Mouse (Mus musculus): ENCODE results near the gene Hba-a1.
"Not testable (repeated sequence)": the region's sequence is repeated elsewhere in the genome, so short reads cannot be mapped to it uniquely, and the experiment has no call there.

The Hba-a1 gene

GRCm38 (mm10) chr11:32283091-32283777, at the start of gene Hba-a1:
Hba-a1 (plus strand) TSS chr11:32283511.
- not testable (repeated sequence) for DNase-seq (ENCODE audit: extremely low read depth, low read depth)

DNA sequence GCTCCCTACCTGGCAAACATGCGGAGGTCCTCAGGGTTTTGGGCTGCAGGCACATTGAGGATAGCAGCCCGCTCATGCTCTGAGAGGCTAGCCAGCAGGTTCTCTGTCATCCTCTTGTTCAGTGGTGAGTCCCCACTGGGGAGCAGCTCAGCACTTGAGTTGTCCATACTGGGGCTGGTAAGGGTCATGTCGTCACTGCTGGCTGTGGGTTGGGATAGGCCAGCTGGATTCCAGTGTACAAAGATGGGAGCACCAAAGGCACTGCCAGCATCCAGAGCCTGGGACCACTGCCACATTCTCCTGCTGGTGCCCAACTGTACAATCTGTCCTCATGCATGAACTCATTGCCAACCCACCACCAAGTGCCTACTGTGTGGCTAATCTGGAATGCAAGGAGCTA, 49.4 kb upstream of the Hba-a1 start:
- no peak for DNase-seq (ENCODE audit: extremely low read depth, low read depth)

GRCm38 (mm10) chr11:32234816-32235485, 48.4 kb upstream of the Hba-a1 start:
- DNase-seq (ENCODE audit: extremely low read depth, low read depth) = no peak

DNA sequence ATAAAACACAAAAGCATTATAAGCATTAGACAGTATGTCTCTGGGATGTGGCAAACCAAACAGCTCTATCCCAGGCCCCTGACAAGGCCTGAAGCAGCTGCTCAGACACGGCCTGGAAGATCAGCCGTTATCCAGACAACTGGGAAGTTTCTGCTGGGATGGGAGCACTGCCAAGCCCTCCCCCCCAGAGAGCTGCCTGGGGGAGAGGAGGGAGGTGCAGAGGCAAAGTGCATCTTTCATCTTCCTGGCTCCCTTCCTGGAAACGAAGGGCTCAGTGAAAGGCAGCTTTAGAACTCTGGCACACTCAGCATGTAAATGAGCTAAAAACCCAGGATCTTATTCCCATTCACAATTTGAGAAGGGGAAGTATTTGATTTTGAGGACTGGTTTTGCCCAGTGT, 47.7 kb upstream of the Hba-a1 start:
- DNase-seq (ENCODE audit: extremely low read depth, low read depth) = no peak

DNA sequence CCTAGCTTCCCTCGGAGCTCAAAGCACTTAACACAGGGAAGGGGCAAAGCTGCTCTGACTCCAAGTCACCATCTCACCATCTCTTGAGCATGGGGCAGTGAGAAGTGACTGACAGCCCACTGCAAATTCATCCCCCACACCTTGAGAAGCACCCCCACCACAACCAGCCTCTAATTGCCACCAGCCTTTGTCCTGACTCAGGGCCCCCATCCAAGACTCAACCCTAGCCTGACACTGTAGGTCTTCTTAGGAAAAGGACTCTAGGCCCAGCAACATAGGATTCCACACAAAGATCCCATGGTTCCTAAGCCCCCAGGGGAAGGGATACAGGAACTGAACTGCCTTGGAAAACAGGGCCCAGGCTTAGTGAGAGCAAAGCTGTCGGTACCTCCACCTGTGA, 47.2 kb upstream of the Hba-a1 start:
- no peak for DNase-seq (ENCODE audit: extremely low read depth, low read depth)

- DNase-seq (ENCODE audit: extremely low read depth, low read depth) = no peak
Observed at GRCm38 (mm10) chr11:32236712-32237410, 46.5 kb upstream of the Hba-a1 start.

GRCm38 (mm10) chr11:32237411-32237795, 45.9 kb upstream of the Hba-a1 start:
- no peak for DNase-seq (ENCODE audit: extremely low read depth, low read depth)

DNA sequence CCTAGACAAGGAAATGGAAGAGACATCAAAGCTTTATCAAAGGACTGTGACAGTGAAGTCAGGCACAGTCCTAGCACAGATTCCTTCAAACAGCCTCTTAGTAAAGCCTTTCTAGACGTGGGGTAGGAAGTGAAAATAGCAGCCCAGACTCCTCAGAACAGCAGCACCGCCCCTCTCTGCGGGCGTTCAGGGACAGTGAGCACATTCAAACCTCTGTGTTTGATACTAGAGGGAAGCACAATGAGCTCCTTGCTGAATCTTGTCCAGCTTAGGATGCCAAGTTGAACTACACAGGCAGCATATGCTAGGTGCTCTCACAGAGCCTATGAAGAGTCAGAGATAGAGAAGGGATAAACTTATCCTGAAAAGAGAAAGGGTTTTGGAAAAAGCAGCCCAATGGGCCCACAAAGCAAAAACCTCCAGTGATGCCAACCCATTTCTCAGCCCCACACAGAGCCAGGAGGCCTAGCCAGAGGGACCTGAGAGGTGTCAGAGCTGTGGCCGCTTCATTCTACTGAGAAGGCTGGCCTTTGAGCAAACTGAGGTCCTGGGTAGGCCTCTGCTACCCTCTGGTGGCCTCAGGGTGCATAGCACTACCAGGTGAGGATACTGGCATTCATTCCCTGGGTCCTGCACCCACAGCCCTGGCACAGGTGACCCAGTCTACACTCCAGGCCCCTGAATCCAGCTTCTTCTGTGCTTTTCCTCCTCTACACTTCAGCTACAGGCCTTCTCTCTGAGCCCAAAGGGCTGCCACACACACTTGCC, 45.0 kb upstream of the Hba-a1 start:
- DNase-seq (ENCODE audit: extremely low read depth, low read depth) = no peak

- no peak for DNase-seq (ENCODE audit: extremely low read depth, low read depth)
Observed at GRCm38 (mm10) chr11:32241391-32241790, 41.9 kb upstream of the Hba-a1 start.

DNA sequence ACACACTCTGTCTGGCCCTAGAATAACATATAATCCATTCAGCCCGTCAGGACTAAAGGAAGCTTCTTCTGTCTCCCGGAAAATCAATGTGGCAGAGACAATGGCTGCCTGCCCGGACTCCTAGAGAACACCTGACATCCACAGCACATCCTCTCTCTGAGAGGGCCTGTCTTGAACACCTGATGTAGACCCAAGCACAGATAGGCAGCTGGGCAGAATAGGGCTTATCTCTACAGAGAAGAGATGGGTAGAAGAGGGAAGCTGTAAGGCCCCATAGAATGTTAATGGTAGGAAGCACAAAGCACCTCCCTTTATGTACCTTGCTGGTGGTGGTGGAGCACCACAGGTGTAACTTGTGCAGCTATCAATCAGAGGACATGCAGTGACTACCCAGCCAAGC, 41.1 kb upstream of the Hba-a1 start:
- DNase-seq (ENCODE audit: extremely low read depth, low read depth) = no peak

DNA sequence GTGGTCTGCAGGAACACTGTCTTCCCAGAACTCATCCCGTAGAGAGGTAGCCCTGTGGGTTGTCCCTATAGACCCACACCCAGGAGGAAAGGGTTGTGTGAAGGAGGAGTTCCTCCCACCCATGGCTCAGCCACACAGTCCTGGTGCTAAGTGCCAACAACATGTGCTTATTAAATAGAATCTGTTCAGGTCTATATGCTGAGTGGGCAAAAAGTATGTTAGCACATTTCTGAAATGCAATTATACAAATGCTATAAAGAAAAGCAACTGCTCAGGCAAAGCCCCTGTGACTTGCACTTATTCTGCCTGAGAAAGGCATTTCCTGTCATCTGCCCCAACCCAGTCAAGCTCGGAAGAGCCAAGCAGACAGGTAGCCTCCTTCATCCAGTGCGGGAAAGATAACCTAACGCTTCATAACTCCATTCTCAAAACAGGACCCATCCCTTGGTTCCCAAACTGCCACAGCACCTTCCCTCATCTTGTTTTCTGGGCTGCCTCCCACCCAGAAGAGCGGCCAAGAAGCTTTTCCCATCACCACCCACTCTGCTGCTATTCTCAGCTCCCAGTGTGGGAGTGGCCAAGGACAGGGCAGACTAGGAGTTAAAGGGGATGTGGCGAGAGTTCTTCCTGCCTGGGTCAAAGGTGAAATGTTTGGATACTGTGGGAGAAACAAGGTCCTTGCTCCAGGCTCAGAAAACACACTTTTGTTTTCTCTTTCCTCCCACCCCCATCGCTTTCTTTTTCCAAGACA, 39.9 kb upstream of the Hba-a1 start:
- DNase-seq (ENCODE audit: extremely low read depth, low read depth) = no peak

GRCm38 (mm10) chr11:32244064-32244463, 39.2 kb upstream of the Hba-a1 start:
- no peak for DNase-seq (ENCODE audit: extremely low read depth, low read depth)

DNA sequence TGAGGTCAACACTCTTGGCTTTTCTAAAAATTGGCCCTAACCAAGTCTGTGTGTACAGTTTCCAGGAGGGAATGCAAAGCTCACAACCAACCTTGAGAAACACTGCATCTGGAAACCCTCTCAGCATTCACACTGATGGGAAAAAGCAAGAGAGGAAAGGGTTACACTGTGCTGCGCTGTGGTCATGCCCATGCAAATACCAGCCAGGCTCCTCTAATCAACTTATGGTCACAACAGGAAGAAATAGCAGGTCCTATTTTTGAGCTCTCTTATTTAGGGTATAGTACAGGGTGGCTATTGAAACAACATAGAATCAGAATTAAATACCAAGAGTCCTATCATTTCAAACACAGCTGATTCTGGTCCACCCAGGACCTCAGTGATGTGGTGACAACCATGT, 38.7 kb upstream of the Hba-a1 start:
- DNase-seq (ENCODE audit: extremely low read depth, low read depth) = no peak

DNA sequence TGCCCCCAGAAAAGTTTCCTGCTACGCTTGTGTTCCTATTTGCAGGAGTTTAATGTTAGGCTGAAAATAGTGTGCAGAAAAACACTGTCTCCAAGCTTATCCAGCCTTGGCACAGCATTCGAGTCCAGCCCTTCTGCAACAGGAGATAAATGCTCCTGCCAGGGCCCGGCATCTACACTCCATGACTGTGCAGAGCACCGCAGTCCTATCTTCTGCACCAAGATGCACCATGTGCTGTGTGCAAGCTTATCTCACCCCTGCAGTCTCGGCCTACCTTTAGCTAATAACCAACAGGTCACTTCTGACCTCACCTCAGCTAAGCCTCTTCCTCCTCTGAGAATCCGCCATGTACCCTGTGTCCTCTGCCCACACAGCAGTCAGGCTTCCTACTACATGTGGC, 37.7 kb upstream of the Hba-a1 start:
- DNase-seq (ENCODE audit: extremely low read depth, low read depth) = peak; percentile 88

DNA sequence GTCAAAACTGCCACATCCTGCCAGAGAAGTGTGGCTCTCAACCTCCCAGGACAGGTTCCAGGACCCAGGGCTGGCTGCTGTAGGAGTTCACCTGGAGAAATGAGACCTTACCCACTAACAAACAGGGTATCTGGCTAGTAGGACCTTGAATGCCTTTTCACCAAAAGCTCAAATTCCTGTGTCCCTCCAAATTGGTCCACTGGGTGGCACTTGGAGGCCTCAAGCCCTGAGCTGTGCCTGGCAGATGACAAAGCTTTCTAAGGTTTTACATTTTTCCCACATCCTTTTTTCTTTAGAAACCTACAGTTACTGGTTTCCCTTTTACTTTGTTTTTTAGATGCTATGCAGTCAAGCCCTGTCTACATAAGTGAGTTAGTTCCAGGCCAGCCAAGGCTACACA, 36.2 kb upstream of the Hba-a1 start:
- no peak for DNase-seq (ENCODE audit: extremely low read depth, low read depth)

DNA sequence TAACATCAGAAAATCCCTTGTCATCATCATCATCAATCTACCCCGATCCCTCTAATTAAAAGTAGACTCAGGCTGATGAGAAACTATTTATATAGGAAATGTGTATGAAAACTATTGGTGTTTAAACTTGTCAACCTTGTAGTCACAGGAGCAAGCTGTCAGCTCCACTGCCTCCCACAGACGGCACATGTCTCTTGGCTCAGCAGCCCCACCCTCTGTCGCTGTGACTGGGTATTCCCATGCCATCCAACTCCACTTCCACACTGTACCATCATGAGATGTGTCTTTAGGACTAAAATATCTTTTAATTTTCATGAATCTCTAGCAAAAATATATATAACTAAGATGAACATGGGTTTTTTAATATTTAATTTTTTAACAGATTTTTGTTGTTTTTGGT, 35.0 kb upstream of the Hba-a1 start:
- DNase-seq (ENCODE audit: extremely low read depth, low read depth) = no peak

DNA sequence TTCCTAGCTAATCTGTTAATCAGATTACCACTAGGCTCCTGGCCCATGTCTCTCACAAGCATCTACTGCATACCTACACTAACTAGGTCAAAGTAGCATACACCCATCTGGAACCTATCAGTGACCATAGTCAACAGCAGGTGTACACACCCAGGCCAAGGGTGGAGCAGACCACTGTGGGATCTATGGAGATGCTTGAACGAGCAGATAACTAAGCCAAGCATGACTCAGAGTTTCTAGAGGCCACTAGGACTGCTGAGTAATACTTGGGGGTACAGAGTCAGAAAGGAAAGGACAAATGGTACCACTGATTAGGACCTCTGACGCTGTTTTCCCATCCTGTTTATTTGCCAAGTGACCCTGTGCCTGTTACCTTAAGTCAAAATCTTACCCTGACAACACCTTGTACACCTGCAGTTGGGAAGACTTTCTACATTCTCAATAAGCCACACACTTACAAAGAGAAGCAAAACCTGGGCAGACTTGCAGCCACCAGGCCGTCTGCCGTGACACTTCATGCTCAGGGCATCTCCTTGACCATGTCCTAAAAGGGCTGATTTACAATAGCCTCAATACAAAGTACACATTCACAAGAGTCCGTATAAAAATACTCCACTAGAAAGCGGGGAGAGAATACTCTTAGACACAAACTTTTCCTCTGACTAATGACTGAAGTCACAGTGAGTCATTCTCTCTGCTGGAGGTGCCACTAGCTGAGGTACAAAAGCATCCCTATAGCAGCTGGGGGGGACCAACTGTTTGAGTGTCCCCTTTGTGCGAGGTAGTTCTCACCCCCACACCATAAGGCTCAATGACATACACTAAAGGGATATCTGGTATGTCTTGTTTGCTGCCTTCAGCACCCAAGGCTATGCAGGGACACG, 32.2 kb upstream of the Hba-a1 start:
- DNase-seq (ENCODE audit: extremely low read depth, low read depth) = peak; percentile 82

- DNase-seq (ENCODE audit: extremely low read depth, low read depth) = no peak
Observed at GRCm38 (mm10) chr11:32253121-32253520, 30.2 kb upstream of the Hba-a1 start.

DNA sequence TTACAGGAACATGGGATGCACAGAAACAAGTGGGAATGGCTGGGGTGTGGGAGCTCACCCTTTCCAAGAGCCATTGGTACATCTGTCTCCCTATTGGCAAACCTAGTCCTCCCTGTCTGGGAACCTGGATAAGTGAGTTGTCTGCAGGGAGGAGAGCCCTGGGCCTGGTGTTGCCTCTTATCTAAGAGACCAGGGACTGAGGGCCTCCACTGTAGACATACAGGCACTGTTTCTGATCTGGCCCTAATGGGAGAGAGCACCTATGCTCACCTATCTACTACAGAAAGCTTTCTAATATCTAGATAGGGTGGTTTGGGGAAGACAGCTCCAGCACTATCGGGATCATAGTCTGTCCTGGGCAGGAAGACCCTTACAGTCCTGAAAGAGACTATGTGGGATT, 27.2 kb upstream of the Hba-a1 start:
- DNase-seq (ENCODE audit: extremely low read depth, low read depth) = no peak

- DNase-seq (ENCODE audit: extremely low read depth, low read depth) = no peak
Observed at GRCm38 (mm10) chr11:32256566-32256965, 26.7 kb upstream of the Hba-a1 start.

Measured in MEL-GATA-1-ER (cell line).